Mouse (Mus musculus): ENCODE results near the gene Zmiz1. TPM values are rescaled to one million over a fixed set of nuclear protein-coding genes. Genes with fewer than 3 reads are reported as not detected.

Gene Zmiz1
- polyA plus RNA-seq, 1 experiment from 2014 or later: 26.3 TPM

DNA sequence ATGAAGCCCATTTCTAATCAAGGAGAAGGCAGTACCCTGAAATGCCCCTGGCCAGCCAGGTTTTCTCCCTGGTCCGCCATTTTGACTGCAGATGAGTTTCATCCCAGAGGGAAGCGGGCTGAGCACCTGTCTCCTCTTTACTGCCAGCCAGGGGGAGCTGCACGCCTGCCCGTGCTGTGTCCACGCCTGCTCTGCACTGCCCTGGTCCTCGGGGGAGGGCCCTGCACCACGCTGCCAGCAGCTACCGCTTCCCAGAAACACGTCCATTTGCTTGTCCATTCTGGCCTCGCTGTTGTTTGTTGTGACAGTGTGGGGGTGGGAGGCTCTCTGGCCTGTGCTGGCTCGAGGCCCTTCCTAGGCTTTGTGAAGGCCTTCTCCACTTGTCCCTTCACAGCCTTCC lies 201.7 kb downstream of the Zmiz1 start:
- 63% methylated on average over 11 of the region's 11 CpGs for WGBS
- H3K9me3 ChIP-seq (replicated peaks; ENCODE audit: control insufficient read depth, low read length): no peaks in the 10 kb centered on the region
- H3K9ac ChIP-seq (ENCODE audit: low read length): no peak overlapping the region
- ATAC-seq (ENCODE audit: insufficient read depth, low FRiP score): no peak; the same call in 1 of the 2 replicates
- H3K4me3 ChIP-seq (replicated peaks; ENCODE audit: low read length): no peak overlapping the region
- peaks cover 59% of the 10 kb centered on the region for H3K36me3 ChIP-seq (ENCODE audit: control insufficient read depth, insufficient read depth, low read length)
- H3K27ac ChIP-seq (ENCODE audit: low read length): no peak overlapping the region
- H3K27me3 ChIP-seq (ENCODE audit: control insufficient read depth, insufficient read depth, low read length): no peaks in the 10 kb centered on the region
- H3K4me2 ChIP-seq (ENCODE audit: low read depth, low read length): no peak overlapping the region
- H3K4me1 ChIP-seq (ENCODE audit: control insufficient read depth, insufficient read depth, low read length): no peaks in the 10 kb centered on the region

DNA sequence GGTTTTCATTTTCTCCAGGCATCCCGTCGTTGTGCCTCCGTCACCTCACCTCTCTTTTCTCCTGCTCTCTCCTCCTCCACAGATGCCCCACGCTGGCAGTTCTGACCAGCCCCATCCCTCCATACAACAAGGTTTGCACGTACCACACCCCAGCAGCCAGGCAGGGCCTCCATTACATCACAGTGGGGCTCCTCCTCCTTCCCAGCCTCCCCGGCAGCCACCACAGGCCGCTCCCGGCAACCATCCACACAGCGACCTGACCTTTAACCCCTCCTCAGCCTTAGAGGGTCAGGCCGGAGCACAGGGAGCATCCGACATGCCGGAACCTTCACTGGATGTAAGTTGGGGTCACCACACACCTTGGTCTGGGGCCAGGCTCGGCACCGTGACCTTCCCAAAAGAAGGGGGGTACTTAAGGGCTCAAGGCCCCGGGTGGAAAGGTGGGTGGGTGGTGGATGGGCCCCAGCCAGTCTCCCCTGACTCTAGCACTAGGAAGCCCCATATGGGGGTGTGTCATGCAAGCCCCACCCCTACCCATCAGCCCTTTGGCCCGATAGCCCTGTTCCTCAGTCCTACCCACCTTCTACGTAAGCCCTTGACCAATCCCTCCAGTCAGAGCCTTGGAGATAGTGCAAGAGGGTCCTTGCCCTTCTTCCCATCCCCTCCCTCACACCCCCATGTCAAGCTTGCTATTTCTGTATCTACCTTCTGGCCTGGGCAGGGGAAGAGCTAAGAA lies 202.4 kb downstream of the Zmiz1 start:
- Histone ChIP-seq H3K4me3 (replicated peaks; ENCODE audit: low read length) (no peak overlapping the region), H3K9me3 (replicated peaks; ENCODE audit: control insufficient read depth, low read length) (no peaks in the 10 kb centered on the region), H3K4me1 (ENCODE audit: control insufficient read depth, insufficient read depth, low read length) (no peaks in the 10 kb centered on the region), H3K27ac (ENCODE audit: low read length) (no peak overlapping the region), H3K36me3 (ENCODE audit: control insufficient read depth, insufficient read depth, low read length) (peaks cover 61% of the 10 kb centered on the region), H3K27me3 (ENCODE audit: control insufficient read depth, insufficient read depth, low read length) (no peaks in the 10 kb centered on the region), H3K9ac (ENCODE audit: low read length) (no peak overlapping the region), H3K4me2 (ENCODE audit: low read depth, low read length) (no peak overlapping the region)
- peak; percentile 22; the same call in 1 of the 2 replicates for ATAC-seq (ENCODE audit: insufficient read depth, low FRiP score)
- WGBS: 76% methylated on average over 17 of the region's 17 CpGs

DNA sequence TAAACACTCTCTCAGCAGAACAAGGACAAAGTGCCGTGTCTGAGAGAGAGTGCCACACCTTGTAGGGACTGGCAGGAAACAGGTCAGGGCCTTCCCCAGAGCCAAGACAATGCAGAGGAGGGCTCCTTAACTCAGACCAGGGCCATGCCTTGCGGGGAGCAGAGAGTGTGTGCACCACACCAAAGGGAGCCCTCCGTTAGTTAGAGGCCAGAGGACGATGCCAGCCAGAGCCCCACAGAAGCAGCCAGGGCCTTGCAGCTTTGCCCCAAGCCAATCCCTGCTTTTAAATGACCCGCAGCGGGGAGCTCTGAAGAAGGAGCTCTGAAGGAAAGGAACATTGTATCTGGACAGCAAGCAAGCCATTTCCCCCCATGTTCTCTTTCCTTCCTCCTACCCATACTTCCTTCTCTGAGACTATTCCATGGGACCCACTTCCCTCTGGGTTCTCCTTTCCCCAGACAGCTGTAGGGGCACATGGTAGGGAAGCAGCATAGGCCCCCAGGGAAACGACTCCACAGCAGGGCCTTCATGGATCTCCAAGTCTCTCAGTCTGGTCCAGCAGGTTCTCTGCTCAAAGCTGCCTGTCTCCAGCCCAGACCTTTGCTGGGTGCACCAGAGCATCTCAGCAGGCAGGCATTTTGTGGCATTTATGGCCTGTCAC lies 204.8 kb downstream of the Zmiz1 start:
- Histone ChIP-seq H3K9me3 (replicated peaks; ENCODE audit: control insufficient read depth, low read length) (no peaks in the 10 kb centered on the region), H3K27me3 (ENCODE audit: control insufficient read depth, insufficient read depth, low read length) (no peaks in the 10 kb centered on the region), H3K4me2 (ENCODE audit: low read depth, low read length) (no peak overlapping the region), H3K36me3 (ENCODE audit: control insufficient read depth, insufficient read depth, low read length) (peaks cover 44% of the 10 kb centered on the region), H3K4me3 (replicated peaks; ENCODE audit: low read length) (no peak overlapping the region), H3K27ac (ENCODE audit: low read length) (no peak overlapping the region), H3K9ac (ENCODE audit: low read length) (no peak overlapping the region), H3K4me1 (ENCODE audit: control insufficient read depth, insufficient read depth, low read length) (0 out of 2 replicates have a peak, but pooled peaks cover 3% of the 10 kb centered on the region)
- ATAC-seq (ENCODE audit: insufficient read depth, low FRiP score): no peak
- 77% methylated on average over 7 of the region's 7 CpGs for WGBS

DNA sequence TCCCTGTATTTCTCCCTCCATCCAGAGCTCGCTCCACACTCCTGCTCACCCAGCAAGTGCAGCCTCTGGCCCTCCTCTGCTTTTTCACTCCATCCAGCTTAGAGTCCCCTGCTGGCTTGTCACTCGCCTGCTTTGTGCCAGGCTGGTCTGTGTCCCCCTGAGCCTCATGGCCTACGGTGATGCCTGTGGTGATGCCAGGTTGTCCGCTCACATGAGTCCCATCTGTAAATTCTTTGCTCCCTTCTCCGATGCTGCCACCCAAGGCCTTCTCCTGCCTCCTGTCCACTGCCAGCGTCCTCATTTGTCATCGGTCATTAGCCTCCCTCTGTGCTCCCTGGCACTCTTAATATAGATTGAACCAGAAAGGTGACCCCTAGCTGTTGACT lies 205.3 kb downstream of the Zmiz1 start:
- no peak overlapping the region for H3K9ac ChIP-seq (ENCODE audit: low read length)
- no peak for ATAC-seq (ENCODE audit: insufficient read depth, low FRiP score)
- WGBS: 73% methylated on average over 7 of the region's 7 CpGs
- no peaks in the 10 kb centered on the region for H3K9me3 ChIP-seq (replicated peaks; ENCODE audit: control insufficient read depth, low read length)
- H3K27me3 ChIP-seq (ENCODE audit: control insufficient read depth, insufficient read depth, low read length): no peaks in the 10 kb centered on the region
- no peak overlapping the region for H3K4me2 ChIP-seq (ENCODE audit: low read depth, low read length)
- no peak overlapping the region for H3K27ac ChIP-seq (ENCODE audit: low read length)
- no peak overlapping the region for H3K4me3 ChIP-seq (replicated peaks; ENCODE audit: low read length)
- peaks cover 39% of the 10 kb centered on the region for H3K36me3 ChIP-seq (ENCODE audit: control insufficient read depth, insufficient read depth, low read length)
- H3K4me1 ChIP-seq (ENCODE audit: control insufficient read depth, insufficient read depth, low read length): 0 out of 2 replicates have a peak, but pooled peaks cover 3% of the 10 kb centered on the region

DNA sequence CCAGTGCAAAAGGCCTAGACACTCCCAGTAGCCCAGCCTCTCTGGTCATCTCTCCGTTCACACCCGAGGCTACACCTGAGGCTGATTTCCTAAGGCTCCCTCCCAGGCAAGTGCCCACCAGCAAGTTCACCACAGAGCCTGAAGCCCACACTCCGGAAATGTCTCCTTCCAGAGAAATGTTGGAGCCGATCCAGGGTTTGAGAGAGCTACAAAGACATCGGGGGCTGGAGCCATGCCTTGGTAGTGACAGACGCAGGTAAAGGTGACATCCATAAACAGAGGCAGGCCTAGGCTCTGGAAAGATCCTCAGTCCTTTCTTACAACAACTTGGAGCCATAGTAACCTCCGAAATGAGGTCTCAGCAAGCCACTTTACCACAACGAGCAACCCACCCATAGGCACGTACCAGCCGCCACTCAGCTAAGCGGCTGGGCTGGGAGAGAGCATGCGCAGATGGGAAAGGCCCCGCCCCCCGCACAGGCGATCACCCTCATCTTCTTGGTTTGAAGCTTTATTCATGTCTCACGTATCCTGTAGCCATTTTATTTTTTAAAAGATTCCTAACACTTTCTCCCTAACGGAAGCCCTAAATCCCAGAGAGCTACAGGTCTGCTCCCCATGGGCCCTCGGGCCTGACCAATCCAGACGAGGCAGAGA lies 206.5 kb downstream of the Zmiz1 start:
- no peak overlapping the region for H3K4me2 ChIP-seq (ENCODE audit: low read depth, low read length)
- no peak overlapping the region for H3K4me3 ChIP-seq (replicated peaks; ENCODE audit: low read length)
- no peaks in the 10 kb centered on the region for H3K27me3 ChIP-seq (ENCODE audit: control insufficient read depth, insufficient read depth, low read length)
- WGBS: 74% methylated on average over 19 of the region's 19 CpGs
- 0 out of 2 replicates have a peak overlapping the region, but pooled peaks have one; percentile 26 for H3K9ac ChIP-seq (ENCODE audit: low read length)
- H3K27ac ChIP-seq (ENCODE audit: low read length): no peak overlapping the region
- no peaks in the 10 kb centered on the region for H3K9me3 ChIP-seq (replicated peaks; ENCODE audit: control insufficient read depth, low read length)
- H3K36me3 ChIP-seq (ENCODE audit: control insufficient read depth, insufficient read depth, low read length): peaks cover 32% of the 10 kb centered on the region
- ATAC-seq (ENCODE audit: insufficient read depth, low FRiP score): no peak
- 0 out of 2 replicates have a peak, but pooled peaks cover 3% of the 10 kb centered on the region for H3K4me1 ChIP-seq (ENCODE audit: control insufficient read depth, insufficient read depth, low read length)

DNA sequence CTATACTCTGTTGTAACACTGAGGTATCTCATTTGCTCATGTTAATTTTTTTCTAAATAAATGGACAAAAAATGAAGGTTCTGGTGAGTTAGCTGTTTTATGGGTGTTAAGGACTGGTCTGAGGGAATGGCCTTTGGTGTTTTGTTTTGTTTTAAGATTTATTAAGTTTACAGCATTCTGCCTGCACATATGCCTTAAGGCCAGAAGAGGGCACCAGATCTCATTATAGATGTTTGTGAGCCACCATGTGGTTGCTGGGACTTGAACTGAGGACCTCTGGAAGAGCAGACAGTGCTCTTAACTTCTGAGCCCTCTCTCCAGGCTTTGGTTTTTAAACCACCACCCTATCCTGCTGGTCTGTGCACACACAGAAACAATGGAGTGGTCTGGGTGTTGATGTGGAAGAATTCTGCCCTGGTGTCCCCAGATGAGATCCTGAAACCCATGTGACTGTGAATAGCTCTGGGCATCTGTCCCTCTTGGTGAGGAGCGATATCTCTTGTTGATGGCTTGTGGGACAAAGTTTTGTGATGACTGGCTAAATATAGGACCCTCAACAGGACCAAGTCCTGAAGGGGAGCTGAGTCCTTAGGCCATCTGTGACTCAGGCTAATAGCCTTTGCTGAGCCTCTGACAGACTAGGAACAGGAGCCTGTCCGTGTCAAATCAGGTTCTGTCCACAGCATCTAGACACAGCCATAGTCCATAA lies 207.8 kb downstream of the Zmiz1 start:
- Histone ChIP-seq H3K4me2 (ENCODE audit: low read depth, low read length) (no peak overlapping the region), H3K9me3 (replicated peaks; ENCODE audit: control insufficient read depth, low read length) (no peaks in the 10 kb centered on the region), H3K27me3 (ENCODE audit: control insufficient read depth, insufficient read depth, low read length) (no peaks in the 10 kb centered on the region), H3K9ac (ENCODE audit: low read length) (no peak overlapping the region), H3K4me1 (ENCODE audit: control insufficient read depth, insufficient read depth, low read length) (0 out of 2 replicates have a peak, but pooled peaks cover 3% of the 10 kb centered on the region), H3K4me3 (replicated peaks; ENCODE audit: low read length) (no peak overlapping the region), H3K27ac (ENCODE audit: low read length) (no peak overlapping the region), H3K36me3 (ENCODE audit: control insufficient read depth, insufficient read depth, low read length) (peaks cover 24% of the 10 kb centered on the region)
- no peak for ATAC-seq (ENCODE audit: insufficient read depth, low FRiP score)
- WGBS: 82% methylated on average over 2 of the region's 2 CpGs

DNA sequence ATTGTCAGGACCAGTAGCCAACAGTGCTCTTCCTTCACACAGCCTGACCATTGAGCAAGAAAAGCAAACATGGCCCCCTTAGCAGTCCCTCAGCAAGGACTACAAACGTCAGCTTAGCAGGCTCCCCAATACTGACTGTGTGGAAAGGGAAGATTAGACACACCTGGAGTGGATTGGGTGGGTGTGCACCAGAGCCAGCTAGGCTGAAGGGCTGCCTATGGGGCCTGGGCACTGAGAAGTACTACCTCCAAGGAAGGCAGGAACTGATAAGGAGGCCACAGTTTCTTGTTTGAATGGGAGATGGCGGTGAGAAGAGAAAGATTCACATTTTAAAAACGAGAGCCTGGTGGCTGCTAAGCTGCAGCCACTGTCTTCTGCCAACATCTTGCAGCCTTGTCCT lies 208.6 kb downstream of the Zmiz1 start:
- H3K4me1 ChIP-seq (ENCODE audit: control insufficient read depth, insufficient read depth, low read length): 0 out of 2 replicates have a peak, but pooled peaks cover 3% of the 10 kb centered on the region
- H3K4me2 ChIP-seq (ENCODE audit: low read depth, low read length): no peak overlapping the region
- no peak for ATAC-seq (ENCODE audit: insufficient read depth, low FRiP score)
- no peak overlapping the region for H3K27ac ChIP-seq (ENCODE audit: low read length)
- H3K4me3 ChIP-seq (replicated peaks; ENCODE audit: low read length): no peak overlapping the region
- WGBS: 49% methylated on average over 3 of the region's 3 CpGs
- H3K36me3 ChIP-seq (ENCODE audit: control insufficient read depth, insufficient read depth, low read length): peaks cover 20% of the 10 kb centered on the region
- H3K9ac ChIP-seq (ENCODE audit: low read length): no peak overlapping the region
- no peaks in the 10 kb centered on the region for H3K9me3 ChIP-seq (replicated peaks; ENCODE audit: control insufficient read depth, low read length)
- no peaks in the 10 kb centered on the region for H3K27me3 ChIP-seq (ENCODE audit: control insufficient read depth, insufficient read depth, low read length)

DNA sequence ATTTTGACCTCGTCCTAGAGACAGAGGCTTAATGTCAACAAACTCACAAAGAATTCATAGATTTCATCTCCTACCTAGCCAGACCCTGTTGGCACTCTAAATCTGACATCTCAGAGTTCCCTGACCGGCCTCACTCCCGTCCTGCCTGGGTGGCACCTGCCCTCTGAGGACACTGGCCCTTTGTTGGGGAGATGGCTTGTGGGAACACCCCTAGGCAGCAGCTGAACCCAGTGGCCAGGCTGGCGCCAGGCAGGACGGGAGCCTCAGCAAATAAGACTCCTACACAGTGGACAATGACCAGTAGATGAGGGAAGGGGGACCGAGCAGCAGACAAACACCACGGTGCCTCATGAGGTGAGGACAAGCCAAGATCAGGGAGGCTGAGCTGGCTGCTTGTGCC lies 220.6 kb downstream of the Zmiz1 start:
- H3K9me3 ChIP-seq (replicated peaks; ENCODE audit: control insufficient read depth, low read length): no peaks in the 10 kb centered on the region
- no peaks in the 10 kb centered on the region for H3K36me3 ChIP-seq (ENCODE audit: control insufficient read depth, insufficient read depth, low read length)
- WGBS: 45% methylated on average over 7 of the region's 7 CpGs
- no peak for ATAC-seq (ENCODE audit: insufficient read depth, low FRiP score)
- H3K4me3 ChIP-seq (replicated peaks; ENCODE audit: low read length): no peak overlapping the region
- no peak overlapping the region for H3K9ac ChIP-seq (ENCODE audit: low read length)
- no peak overlapping the region for H3K4me2 ChIP-seq (ENCODE audit: low read depth, low read length)
- H3K27ac ChIP-seq (ENCODE audit: low read length): no peak overlapping the region
- H3K27me3 ChIP-seq (ENCODE audit: control insufficient read depth, insufficient read depth, low read length): no peaks in the 10 kb centered on the region
- 0 out of 2 replicates have a peak, but pooled peaks cover 2% of the 10 kb centered on the region for H3K4me1 ChIP-seq (ENCODE audit: control insufficient read depth, insufficient read depth, low read length)

All from stomach, embryonic 16.5 days (tissue).